Mouse (Mus musculus): Measurements from ENCODE around the gene Dlx4. TPM values are rescaled to one million over a fixed set of nuclear protein-coding genes. Genes with fewer than 3 reads are reported as not detected.

Dlx4 gene
- total and polyA plus RNA-seq, 3 experiments = 0.05 TPM; not detected in 2

GRCm38 (mm10) chr11:95155511-95155910 is 9.4 kb upstream of the Dlx4 start:
- Histone ChIP-seq H3K27me3 (ENCODE audit: insufficient read depth, low read length) (peaks cover 18% of the 10 kb centered on the region; the same call in 1 of the 2 replicates), H3K4me1 (ENCODE audit: insufficient read depth, low read depth, low read length) (no peaks in the 10 kb centered on the region), H3K36me3 (replicated peaks) (no peaks in the 10 kb centered on the region), H3K4me3 (ENCODE audit: low read depth, low read length) (no peak overlapping the region), H3K9me3 (replicated peaks) (no peaks in the 10 kb centered on the region)
- TF ChIP-seq CTCF (IDR thresholded peaks at IDR 0.05; ENCODE audit: low read depth, low read length) (no peak), POLR2AphosphoS5 (IDR thresholded peaks at IDR 0.05; ENCODE audit: insufficient replicate concordance, low read depth, low read length) (no peak), TAL1 (conservative IDR thresholded peaks at IDR 0.05; ENCODE audit: low read depth, low read length) (no peak), GATA1 (IDR thresholded peaks at IDR 0.05; ENCODE audit: borderline replicate concordance, low read length) (no peak), GATA2 (IDR thresholded peaks at IDR 0.05; ENCODE audit: borderline replicate concordance, low read depth, low read length) (no peak)
- DNase-seq (ENCODE audit: low spot score) (no peak), ATAC-seq (ENCODE audit: extremely low read depth, insufficient number of reproducible peaks, low FRiP score, poor library complexity, severe bottlenecking) (no peak)

GRCm38 (mm10) chr11:95153681-95154080 is 7.6 kb upstream of the Dlx4 start:
- H3K4me3 ChIP-seq (ENCODE audit: low read depth, low read length) = no peak overlapping the region
- no peaks in the 10 kb centered on the region for H3K9me3 ChIP-seq (replicated peaks)
- no peak for TF ChIP-seq CTCF (IDR thresholded peaks at IDR 0.05; ENCODE audit: low read depth, low read length)
- TF ChIP-seq TAL1 (conservative IDR thresholded peaks at IDR 0.05; ENCODE audit: low read depth, low read length) = no peak
- TF ChIP-seq GATA1 (IDR thresholded peaks at IDR 0.05; ENCODE audit: borderline replicate concordance, low read length) = no peak
- no peak for TF ChIP-seq GATA2 (IDR thresholded peaks at IDR 0.05; ENCODE audit: borderline replicate concordance, low read depth, low read length)
- peaks cover 16% of the 10 kb centered on the region; the same call in 1 of the 2 replicates for H3K27me3 ChIP-seq (ENCODE audit: insufficient read depth, low read length)
- DNase-seq (ENCODE audit: low spot score) = no peak
- H3K36me3 ChIP-seq (replicated peaks) = no peaks in the 10 kb centered on the region
- no peak for ATAC-seq (ENCODE audit: extremely low read depth, insufficient number of reproducible peaks, low FRiP score, poor library complexity, severe bottlenecking)
- H3K4me1 ChIP-seq (ENCODE audit: insufficient read depth, low read depth, low read length) = no peaks in the 10 kb centered on the region

- Histone ChIP-seq H3K4me1 (ENCODE audit: insufficient read depth, low read depth, low read length) (no peaks in the 10 kb centered on the region), H3K36me3 (replicated peaks) (no peaks in the 10 kb centered on the region), H3K9me3 (replicated peaks) (no peaks in the 10 kb centered on the region), H3K4me3 (ENCODE audit: low read depth, low read length) (no peak overlapping the region), H3K27me3 (ENCODE audit: insufficient read depth, low read length) (peaks cover 17% of the 10 kb centered on the region; the same call in 1 of the 2 replicates)
- ATAC-seq (ENCODE audit: extremely low read depth, insufficient number of reproducible peaks, low FRiP score, poor library complexity, severe bottlenecking) (no peak), DNase-seq (ENCODE audit: low spot score) (no peak)
- TF ChIP-seq POLR2AphosphoS5 (IDR thresholded peaks at IDR 0.05; ENCODE audit: insufficient replicate concordance, low read depth, low read length) = no peak
- TF ChIP-seq GATA2 (IDR thresholded peaks at IDR 0.05; ENCODE audit: borderline replicate concordance, low read depth, low read length) = no peak
- no peak for TF ChIP-seq GATA1 (IDR thresholded peaks at IDR 0.05; ENCODE audit: borderline replicate concordance, low read length)
- TF ChIP-seq CTCF (IDR thresholded peaks at IDR 0.05; ENCODE audit: low read depth, low read length) = no peak
- TF ChIP-seq TAL1 (conservative IDR thresholded peaks at IDR 0.05; ENCODE audit: low read depth, low read length) = no peak
These were observed 7.1 kb upstream of the Dlx4 start for GRCm38 (mm10) chr11:95153116-95153515.

GRCm38 (mm10) chr11:95150269-95151049 is 4.4 kb upstream of the Dlx4 start:
- Histone ChIP-seq H3K4me3 (ENCODE audit: low read depth, low read length) (no peak overlapping the region), H3K4me1 (ENCODE audit: insufficient read depth, low read depth, low read length) (no peaks in the 10 kb centered on the region; the same call in 1 of the 2 replicates), H3K9me3 (replicated peaks) (no peaks in the 10 kb centered on the region), H3K27me3 (ENCODE audit: insufficient read depth, low read length) (peaks cover 20% of the 10 kb centered on the region), H3K36me3 (replicated peaks) (no peaks in the 10 kb centered on the region)
- ATAC-seq (ENCODE audit: extremely low read depth, insufficient number of reproducible peaks, low FRiP score, poor library complexity, severe bottlenecking) (no peak), DNase-seq (ENCODE audit: low spot score) (no peak)
- TF ChIP-seq TAL1 (conservative IDR thresholded peaks at IDR 0.05; ENCODE audit: low read depth, low read length) (no peak), POLR2AphosphoS5 (IDR thresholded peaks at IDR 0.05; ENCODE audit: insufficient replicate concordance, low read depth, low read length) (no peak), CTCF (IDR thresholded peaks at IDR 0.05; ENCODE audit: low read depth, low read length) (no peak), GATA1 (IDR thresholded peaks at IDR 0.05; ENCODE audit: borderline replicate concordance, low read length) (no peak), GATA2 (IDR thresholded peaks at IDR 0.05; ENCODE audit: borderline replicate concordance, low read depth, low read length) (no peak)

GRCm38 (mm10) chr11:95149462-95150268 is 3.6 kb upstream of the Dlx4 start:
- peaks cover 25% of the 10 kb centered on the region for H3K27me3 ChIP-seq (ENCODE audit: insufficient read depth, low read length)
- no peaks in the 10 kb centered on the region for H3K36me3 ChIP-seq (replicated peaks)
- no peak for TF ChIP-seq GATA2 (IDR thresholded peaks at IDR 0.05; ENCODE audit: borderline replicate concordance, low read depth, low read length)
- TF ChIP-seq CTCF (IDR thresholded peaks at IDR 0.05; ENCODE audit: low read depth, low read length) = no peak
- TF ChIP-seq POLR2AphosphoS5 (IDR thresholded peaks at IDR 0.05; ENCODE audit: insufficient replicate concordance, low read depth, low read length) = no peak
- no peak for TF ChIP-seq TAL1 (conservative IDR thresholded peaks at IDR 0.05; ENCODE audit: low read depth, low read length)
- no peak for TF ChIP-seq GATA1 (IDR thresholded peaks at IDR 0.05; ENCODE audit: borderline replicate concordance, low read length)
- no peak for ATAC-seq (ENCODE audit: extremely low read depth, insufficient number of reproducible peaks, low FRiP score, poor library complexity, severe bottlenecking)
- no peaks in the 10 kb centered on the region for H3K9me3 ChIP-seq (replicated peaks)
- no peak overlapping the region for H3K4me3 ChIP-seq (ENCODE audit: low read depth, low read length)
- DNase-seq (ENCODE audit: low spot score) = no peak
- H3K4me1 ChIP-seq (ENCODE audit: insufficient read depth, low read depth, low read length) = no peaks in the 10 kb centered on the region; the same call in 1 of the 2 replicates

GRCm38 (mm10) chr11:95148754-95149153 is 2.7 kb upstream of the Dlx4 start:
- TF ChIP-seq GATA2 (IDR thresholded peaks at IDR 0.05; ENCODE audit: borderline replicate concordance, low read depth, low read length) = no peak
- no peak for TF ChIP-seq CTCF (IDR thresholded peaks at IDR 0.05; ENCODE audit: low read depth, low read length)
- no peak for TF ChIP-seq POLR2AphosphoS5 (IDR thresholded peaks at IDR 0.05; ENCODE audit: insufficient replicate concordance, low read depth, low read length)
- TF ChIP-seq GATA1 (IDR thresholded peaks at IDR 0.05; ENCODE audit: borderline replicate concordance, low read length) = no peak
- no peak for TF ChIP-seq TAL1 (conservative IDR thresholded peaks at IDR 0.05; ENCODE audit: low read depth, low read length)
- ATAC-seq (ENCODE audit: extremely low read depth, insufficient number of reproducible peaks, low FRiP score, poor library complexity, severe bottlenecking) = no peak
- H3K4me1 ChIP-seq (ENCODE audit: insufficient read depth, low read depth, low read length) = no peaks in the 10 kb centered on the region; the same call in 1 of the 2 replicates

More at GRCm38 (mm10) chr11:95148754-95149153, 2.7 kb upstream of the Dlx4 start:
- no peak for DNase-seq (ENCODE audit: low spot score)
- H3K36me3 ChIP-seq (replicated peaks) = no peaks in the 10 kb centered on the region
- no peak overlapping the region for H3K4me3 ChIP-seq (ENCODE audit: low read depth, low read length)
- peaks cover 29% of the 10 kb centered on the region for H3K27me3 ChIP-seq (ENCODE audit: insufficient read depth, low read length)
- H3K9me3 ChIP-seq (replicated peaks) = no peaks in the 10 kb centered on the region

Measured in G1E (cell line).